Mouse (Mus musculus) bone marrow, adult 2 months (tissue): Measurements from ENCODE around the gene Ccno. TPM values are rescaled to one million over a fixed set of nuclear protein-coding genes. Genes with fewer than 3 reads are reported as not detected.

Experiments used
- H3K27ac ChIP-seq: fragments of 200-500 bp; 2 replicates; pipeline ENCODE4 v1.5.1; 2012; ENCODE audit warnings: low read depth, mild to moderate bottlenecking, control low read depth, inconsistent platforms, low read length; ENCODE audit not compliant: control insufficient read depth, poor library complexity, insufficient read depth
- H3K4me1 ChIP-seq: fragments of 200-500 bp; 2 replicates; pipeline ENCODE4 v1.6.1; 2011; ENCODE audit warnings: low read length; ENCODE audit not compliant: control insufficient read depth, insufficient read depth
- H3K4me3 ChIP-seq: fragments of 200-500 bp; replicated peaks from 2 replicates; pipeline ENCODE3; 2011; ENCODE audit warnings: mild to moderate bottlenecking, low read depth, low read length, control low read depth; ENCODE audit not compliant: control insufficient read depth
- CTCF ChIP-seq: fragments of 200-500 bp; IDR thresholded peaks from 2 replicates; pipeline ENCODE4 v1.5.1; 2011; ENCODE audit warnings: low read length, control low read depth; ENCODE audit not compliant: control insufficient read depth, insufficient read depth
- POLR2A ChIP-seq: fragments of 200-500 bp; IDR thresholded peaks from 2 replicates; pipeline ENCODE4 v1.6.1; 2011; ENCODE audit warnings: low read depth, mild to moderate bottlenecking, control low read depth, low read length, borderline replicate concordance; ENCODE audit not compliant: control insufficient read depth
- WGBS: fragments of 180-500 bp; shearing (Covaris S2); methylation state at CpG from one replicate; pipeline ENCODE4 v1.1.7; 2018; 5-methylcytosine and 5-hydroxymethylcytosine counted together
- polyA plus RNA-seq: library from polyadenylated mRNA; stranded (reverse); fragments of >200 nt; gene quantifications from 2 replicates; pipeline ENCODE4 v1.2.4, GENCODE M21; 2011; ENCODE audit warnings: low replicate concordance; ENCODE audit not compliant: missing spikeins, insufficient read depth, insufficient read length

Ccno gene
- polyA plus RNA-seq, 1 experiment: 4.0 TPM

DNA sequence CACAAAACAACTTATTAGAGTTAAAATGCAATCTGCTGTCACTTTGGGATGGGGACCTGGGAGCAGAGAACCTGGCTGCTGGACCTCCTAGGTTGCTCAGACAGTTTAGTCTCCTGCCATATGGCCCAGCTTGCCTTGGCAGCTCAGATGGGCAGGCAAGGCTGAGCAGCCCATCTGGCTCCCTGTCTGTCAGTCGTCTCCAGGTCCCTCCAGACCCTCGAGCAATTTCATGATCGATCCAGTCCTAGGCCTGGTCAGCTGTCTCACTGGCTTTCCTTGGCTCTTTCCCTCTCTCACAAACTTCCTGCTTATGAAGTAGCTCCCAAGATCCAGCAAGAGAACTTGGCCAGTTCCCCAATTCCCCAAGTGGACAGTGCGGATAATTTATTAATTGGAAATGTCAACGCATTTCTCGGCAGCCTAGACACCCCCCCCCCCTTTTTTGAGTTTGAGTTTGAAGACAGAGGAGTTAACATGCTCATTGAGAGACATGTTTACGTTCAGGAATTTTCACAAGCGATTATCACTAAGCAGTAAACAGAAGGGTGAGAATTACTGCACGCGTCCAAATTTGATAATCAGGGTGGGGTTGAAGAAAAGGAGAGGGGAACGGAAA lies 46.8 kb downstream of the Ccno start:
- Histone ChIP-seq H3K4me3 (no peak overlapping the region), H3K4me1 (no peaks in the 10 kb centered on the region; the same call in 1 of the 2 replicates), H3K27ac (no peak overlapping the region)
- TF ChIP-seq CTCF: no peak
- no peak for TF ChIP-seq POLR2A
- WGBS: 5% methylated on average over 11 of the region's 11 CpGs

- TF ChIP-seq POLR2A (no peak), CTCF (no peak)
- WGBS: under 1% methylated on average over 46 of the region's 46 CpGs
- Histone ChIP-seq H3K4me1 (no peaks in the 10 kb centered on the region; the same call in 1 of the 2 replicates), H3K27ac (no peak within 1 kb of the TSS), H3K4me3 (peak within 1 kb of the TSS; percentile 4)
These were observed 47.4 kb downstream of the Ccno start, which contains the start of gene Cdc20b for GRCm38 (mm10) chr13:113034950-113035421. Cdc20b (plus strand) TSS chr13:113035111.

DNA sequence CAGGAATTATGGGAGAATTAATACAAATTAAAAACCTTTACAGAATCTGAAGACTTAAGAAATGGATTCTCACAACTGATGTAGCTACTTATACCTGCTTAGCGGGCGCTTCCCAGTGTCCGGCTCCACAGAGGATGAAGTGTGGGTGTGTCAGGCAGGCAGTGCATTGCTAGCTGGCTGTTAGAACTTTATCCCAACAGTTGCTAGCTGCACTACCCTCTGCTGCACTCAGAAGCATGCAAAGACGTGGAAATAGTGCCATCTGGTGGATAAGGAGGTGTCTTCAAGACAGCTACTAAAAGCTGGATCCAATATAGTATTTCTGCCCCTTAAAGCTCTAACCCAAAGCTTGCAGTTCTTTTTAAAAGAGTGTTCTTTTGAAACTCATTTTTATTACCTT lies 48.2 kb downstream of the Ccno start:
- Histone ChIP-seq H3K4me3 (no peak overlapping the region), H3K27ac (no peak overlapping the region), H3K4me1 (no peaks in the 10 kb centered on the region; the same call in 1 of the 2 replicates)
- under 1% methylated on average over 4 of the region's 4 CpGs for WGBS
- no peak for TF ChIP-seq POLR2A
- peak; percentile 58 for TF ChIP-seq CTCF

Other genes starting within 250 kb of the Ccno start
- gene Plpp1, start 187.0 kb upstream of the Ccno start, polyA plus RNA-seq: 24.0 and 27.0 TPM in 2 replicates
- 16.5 and 52.6 TPM in 2 replicates for gene Mtrex, start 60.4 kb upstream of the Ccno start, polyA plus RNA-seq
- gene Dhx29, start 60.3 kb upstream of the Ccno start, polyA plus RNA-seq: 8.9 and 11.0 TPM in 2 replicates
- gene Mcidas, start 6.0 kb downstream of the Ccno start, polyA plus RNA-seq: not detected in 2 replicates
- not detected in 2 replicates for gene Cdc20b, start 47.3 kb downstream of the Ccno start, polyA plus RNA-seq
- gene Gpx8, start 58.6 kb downstream of the Ccno start, polyA plus RNA-seq: 4.6 and 23.8 TPM in 2 replicates
- 2.0 and 5.8 TPM in 2 replicates for gene Gzma, start 113.2 kb downstream of the Ccno start, polyA plus RNA-seq
- gene Esm1, start 221.9 kb downstream of the Ccno start, polyA plus RNA-seq: 8.8 and 17.3 TPM in 2 replicates
- not detected in 2 replicates for gene Gzmk, start 238.1 kb downstream of the Ccno start, polyA plus RNA-seq